Mouse (Mus musculus) neutrophil, adult 83 days (primary cell): ENCODE measurements around the gene Yod1. TPM values are rescaled to one million over a fixed set of nuclear protein-coding genes. Genes with fewer than 3 reads are reported as not detected.

Experiments used
- total RNA-seq, 2 experiments: library from RNA; stranded (reverse); gene quantifications; one replicate each; pipeline ENCODE4 v1.2.4; 2023

The Yod1 gene
- total RNA-seq, result 1 to 10 TPM; 9.0 to 9.1 TPM

DNA sequence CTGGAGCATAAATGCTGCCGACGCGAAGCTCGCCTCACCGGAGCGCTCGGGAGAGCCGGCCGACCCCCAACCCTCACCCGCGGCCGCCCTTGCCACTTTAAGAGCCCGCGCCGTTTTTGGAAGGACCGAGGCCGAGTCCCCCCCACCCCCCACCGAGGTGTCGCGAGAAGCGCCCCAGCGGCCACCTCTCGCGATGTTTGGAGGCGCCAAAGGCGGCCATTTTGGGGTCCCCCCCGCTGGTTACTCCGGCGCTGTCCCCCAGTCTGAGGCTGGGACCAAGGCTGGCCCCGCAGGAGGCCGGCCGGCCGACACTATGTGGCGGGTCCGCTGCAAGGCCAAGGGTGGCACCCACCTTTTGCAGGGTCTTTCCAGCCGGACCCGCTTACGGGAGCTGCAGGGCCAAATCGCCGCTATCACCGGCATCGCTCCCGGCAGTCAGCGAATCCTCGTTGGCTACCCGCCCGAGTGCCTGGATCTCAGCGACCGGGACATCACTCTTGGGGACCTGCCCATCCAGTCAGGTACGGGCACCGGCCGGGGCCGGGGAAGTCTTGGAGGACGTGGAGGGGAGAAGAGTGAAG is at the start of gene Yod1:
TSS of gene Yod1 (plus strand) at position 37 of the 581 bp plus-strand sequence.

GRCm38 (mm10) chr1:130715561-130716217 is 1.4 kb upstream of the Yod1 start, which contains the start of gene Gm29427:
Gm29427 (minus strand) TSS chr1:130715799.

DNA sequence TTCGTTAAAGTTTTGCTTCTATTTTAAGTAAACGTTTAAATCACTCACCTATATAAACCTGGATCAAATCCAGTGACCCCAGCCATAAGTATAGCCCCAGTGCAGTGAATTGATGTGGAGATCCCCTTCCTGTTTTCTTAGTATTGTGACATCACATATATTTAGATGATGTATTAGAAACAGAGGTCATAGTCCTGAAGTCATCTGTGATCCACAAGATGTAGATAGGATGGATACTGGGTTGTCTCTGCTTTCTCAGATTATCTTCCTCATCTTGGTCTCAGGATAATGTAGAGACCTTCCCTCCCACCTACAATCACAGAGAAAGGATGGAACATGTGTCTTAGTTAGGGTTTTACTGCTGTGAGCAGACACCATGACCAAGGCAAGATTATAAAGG is 12.0 kb downstream of the Yod1 start, which contains the start of gene Pfkfb2:
TSS of gene Pfkfb2 (minus strand) at position 101 of the 400 bp plus-strand sequence.

DNA sequence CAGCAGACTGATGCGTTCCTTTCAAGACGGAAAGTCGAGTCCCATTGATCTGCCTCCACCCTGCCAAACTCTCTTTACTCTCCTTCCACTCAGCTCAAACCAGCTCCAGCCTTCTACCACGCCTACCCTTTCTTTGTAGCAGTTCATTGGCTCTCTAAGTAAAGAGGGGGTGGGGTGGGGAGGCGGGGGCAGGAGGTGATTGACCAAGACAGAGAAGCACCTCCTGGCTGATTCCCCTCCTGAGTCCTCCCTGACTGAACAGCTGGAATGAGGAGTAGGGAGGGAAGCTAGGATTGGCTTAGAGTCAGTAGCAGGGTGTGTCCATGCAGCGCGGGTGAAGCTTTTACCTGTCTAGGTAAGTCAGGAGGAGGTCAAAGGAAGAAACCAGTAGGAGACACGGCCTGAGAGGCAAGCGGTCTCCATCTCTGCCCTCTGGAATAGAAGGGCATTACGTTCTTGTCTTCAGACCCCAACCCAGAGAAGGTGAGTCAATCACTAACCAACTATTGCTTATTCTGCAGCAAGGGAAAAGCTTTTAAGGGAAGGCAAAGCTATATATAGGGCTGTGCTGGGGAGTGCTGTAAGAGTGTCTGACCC is 14.7 kb downstream of the Yod1 start, which contains the start of gene AA986860:
TSS of gene AA986860 (plus strand) at position 236 of the 597 bp plus-strand sequence.

Other genes with a start within 250 kb of the Yod1 start
- not detected for gene Zp3r, start 87.7 kb upstream of the Yod1 start, total RNA-seq
- gene C4bp, start 55.7 kb upstream of the Yod1 start, total RNA-seq, result not detected
- not detected for gene Gm29427, start 1.5 kb upstream of the Yod1 start, total RNA-seq
- gene Pfkfb2, start 11.9 kb downstream of the Yod1 start, total RNA-seq, result 10 to 100 TPM; 18.6 to 20.9 TPM
- under 1 TPM; 0.40 to 0.90 TPM for gene AA986860, start 14.6 kb downstream of the Yod1 start, total RNA-seq
- gene Fcamr, start 83.6 kb downstream of the Yod1 start, total RNA-seq, result not detected
- not detected for gene Pigr, start 109.4 kb downstream of the Yod1 start, total RNA-seq
- 1 to 10 TPM; 1.1 to 1.7 TPM for gene Fcmr, start 148.3 kb downstream of the Yod1 start, total RNA-seq
- gene Il24, start 170.1 kb downstream of the Yod1 start, total RNA-seq, result not detected
- not detected for gene Il20, start 194.1 kb downstream of the Yod1 start, total RNA-seq
- gene Il19, start 222.8 kb downstream of the Yod1 start, total RNA-seq, result not detected